Mouse (Mus musculus): ENCODE measurements around the gene Capn10.

DNA sequence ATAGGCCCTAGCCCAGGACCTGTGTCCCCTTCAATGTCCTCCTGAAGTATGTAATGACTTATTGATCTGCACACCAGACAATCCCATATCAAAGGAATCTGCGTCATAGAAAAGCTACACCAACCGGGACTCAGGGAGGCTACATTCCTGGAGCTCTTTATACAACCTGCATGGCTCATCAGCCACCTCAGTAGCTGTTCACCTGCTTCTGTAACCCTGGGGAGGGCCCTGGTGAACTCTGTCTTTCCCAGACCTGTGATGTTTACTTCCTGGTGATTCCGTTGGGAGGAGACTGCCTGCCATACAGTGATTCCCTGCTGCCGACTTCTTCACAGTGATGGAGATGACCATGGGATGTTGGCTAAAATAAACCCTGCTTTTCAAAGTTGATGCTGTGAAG is 54.7 kb downstream of the Capn10 start:
- no peak for TF ChIP-seq POLR2A (IDR thresholded peaks at IDR 0.05; ENCODE audit: borderline replicate concordance, control insufficient read depth, low read depth, low read length)
- TF ChIP-seq CTCF (IDR thresholded peaks at IDR 0.05; ENCODE audit: control insufficient read depth, insufficient read depth, low read length) = no peak

All from bone marrow, adult 2 months (tissue).